Mouse (Mus musculus) cerebellum, adult 2 months (tissue): ENCODE results near the gene Olfr1501. TPM values are rescaled to one million over a fixed set of nuclear protein-coding genes. Genes with fewer than 3 reads are reported as not detected.
"Not testable (repeated sequence)": the region's sequence is repeated elsewhere in the genome, so short reads cannot be mapped to it uniquely, and the experiment has no call there.

Experiments
- DNase-seq, 2 experiments: peaks; one replicate each; pipeline ENCODE4 v3.0.0; 2021
- H3K27ac ChIP-seq: fragments of 200-500 bp; 2 replicates; pipeline ENCODE4 v1.5.1; 2012; ENCODE audit warnings: low read length, control low read depth, inconsistent platforms; ENCODE audit not compliant: insufficient read depth
- H3K27me3 ChIP-seq: fragments of 200-500 bp; 2 replicates; pipeline ENCODE4 v1.6.1; 2012; ENCODE audit warnings: inconsistent platforms, mild to moderate bottlenecking, low read length, moderate library complexity; ENCODE audit not compliant: control insufficient read depth, insufficient read depth
- H3K4me1 ChIP-seq: fragments of 200-500 bp; 2 replicates; pipeline ENCODE4 v1.6.1; 2011; ENCODE audit warnings: low read length; ENCODE audit not compliant: control insufficient read depth, insufficient read depth
- H3K4me3 ChIP-seq: fragments of 200-500 bp; replicated peaks from 2 replicates; pipeline ENCODE3; 2011; ENCODE audit warnings: mild to moderate bottlenecking, low read depth, low read length, control low read depth; ENCODE audit not compliant: insufficient read depth
- CTCF ChIP-seq: fragments of 200-500 bp; IDR thresholded peaks from 2 replicates; pipeline ENCODE4 v1.5.1; 2011; ENCODE audit warnings: low read depth, mild to moderate bottlenecking, control low read depth, low read length, moderate library complexity, borderline replicate concordance; ENCODE audit not compliant: insufficient read depth
- POLR2A ChIP-seq: fragments of 200-500 bp; IDR thresholded peaks from 2 replicates; pipeline ENCODE4 v1.6.1; 2011; ENCODE audit warnings: low read length, control low read depth, borderline replicate concordance; ENCODE audit not compliant: insufficient read depth
- WGBS: fragments of 180-500 bp; shearing (Covaris S2); methylation state at CpG from one replicate; pipeline ENCODE4 v1.1.7; 2018; 5-methylcytosine and 5-hydroxymethylcytosine counted together
- polyA plus RNA-seq: library from polyadenylated mRNA; depleted of rRNA; stranded (reverse); fragments of >200 nt; gene quantifications from 2 replicates; pipeline ENCODE4 v1.2.3, GENCODE M21; 2012; rRNA removed

The Olfr1501 gene
- polyA plus RNA-seq: not detected in 2 replicates

GRCm38 (mm10) chr19:13850592-13850991 lies at the start of gene Olfr1501:
Gene Olfr1501 (minus strand): TSS chr19:13850692.
- not testable (repeated sequence) for H3K27ac ChIP-seq, DNase-seq, H3K27me3 ChIP-seq, H3K4me1 ChIP-seq, H3K4me3 ChIP-seq

- Histone ChIP-seq H3K4me3 (no peak within 1 kb of the TSS), H3K27me3 (no peaks in the 10 kb centered on the region), H3K27ac (no peak within 1 kb of the TSS), H3K4me1 (no peaks in the 10 kb centered on the region)
- TF ChIP-seq CTCF (no peak), POLR2A (no peak)
- 40% methylated on average over 1 of the region's 1 CpGs for WGBS
- no peak for DNase-seq
Measured at GRCm38 (mm10) chr19:13897828-13898227, 47.3 kb upstream of the Olfr1501 start, which contains the start of gene Olfr1504. Gene Olfr1504 (minus strand): TSS chr19:13897928.

GRCm38 (mm10) chr19:13861495-13861894 lies 11.0 kb upstream of the Olfr1501 start, which contains the start of gene Olfr1502:
Gene Olfr1502 (plus strand): TSS chr19:13861795.
- Histone ChIP-seq H3K4me1 (no peaks in the 10 kb centered on the region), H3K4me3 (no peak within 1 kb of the TSS), H3K27ac (no peak within 1 kb of the TSS), H3K27me3 (no peaks in the 10 kb centered on the region)
- no peak for TF ChIP-seq CTCF
- no peak for TF ChIP-seq POLR2A
- WGBS: 84% methylated on average over 1 of the region's 1 CpGs
- DNase-seq: no peak

GRCm38 (mm10) chr19:13830388-13830787 lies 20.1 kb downstream of the Olfr1501 start, which contains the start of gene Olfr1500:
Gene Olfr1500 (minus strand): TSS chr19:13830488.
- Histone ChIP-seq H3K4me1 (no peaks in the 10 kb centered on the region), H3K27me3 (no peaks in the 10 kb centered on the region), H3K27ac (no peak within 1 kb of the TSS), H3K4me3 (no peak within 1 kb of the TSS)
- no peak for DNase-seq
- TF ChIP-seq POLR2A: no peak
- no peak for TF ChIP-seq CTCF

DNA sequence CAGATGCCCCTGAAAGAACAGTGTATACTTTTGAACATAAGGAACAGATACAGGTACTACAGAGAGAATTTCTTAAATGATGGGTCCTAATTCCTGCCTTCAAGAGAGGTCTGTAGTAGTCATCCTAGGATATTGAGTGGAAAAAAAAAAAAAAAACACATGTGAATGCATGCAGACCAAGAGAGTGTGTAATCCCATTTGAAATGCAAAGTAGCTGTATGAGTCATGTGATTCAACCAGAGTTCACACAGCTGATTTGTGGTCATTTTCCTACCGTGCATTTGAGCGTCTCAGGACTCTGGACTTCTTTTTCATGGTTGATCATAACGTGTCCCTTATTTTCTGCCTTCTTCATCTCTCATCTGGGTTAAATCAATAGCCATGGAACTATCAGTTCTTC lies 22.0 kb downstream of the Olfr1501 start:
- Histone ChIP-seq H3K4me1 (no peaks in the 10 kb centered on the region), H3K27ac (no peak overlapping the region), H3K27me3 (no peaks in the 10 kb centered on the region), H3K4me3 (no peak overlapping the region)
- no peak for TF ChIP-seq CTCF
- no peak for TF ChIP-seq POLR2A
- DNase-seq: no peak
- WGBS: 52% methylated on average over 3 of the region's 3 CpGs

- no peak for TF ChIP-seq POLR2A
- no peak for TF ChIP-seq CTCF
Measured at GRCm38 (mm10) chr19:13820847-13821246, 29.6 kb downstream of the Olfr1501 start.

DNA sequence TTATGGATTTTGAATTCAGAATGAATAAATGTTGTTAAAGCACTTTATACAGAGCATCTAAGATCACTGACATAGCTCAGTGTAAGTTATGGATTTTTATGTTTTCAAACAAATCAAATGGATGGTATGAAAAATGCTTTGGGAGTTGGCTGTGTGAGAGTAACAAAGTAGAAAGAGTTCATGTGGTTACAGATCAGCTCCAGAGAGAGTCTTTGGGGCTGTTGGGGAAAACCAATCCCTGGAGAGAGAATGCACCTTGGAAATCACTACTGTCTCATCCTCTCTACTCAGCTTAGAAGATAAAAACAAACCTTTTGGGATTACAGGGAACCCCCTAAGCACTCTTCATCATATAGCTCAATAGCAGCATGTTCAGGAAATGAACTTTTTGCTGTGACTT lies 31.1 kb downstream of the Olfr1501 start, which contains the start of gene Olfr1499:
TSS of gene Olfr1499 (minus strand) at position 101 of the 400 bp plus-strand sequence.
- TF ChIP-seq POLR2A (no peak), CTCF (no peak)
- no peaks in the 10 kb centered on the region for H3K27me3 ChIP-seq
- DNase-seq: no peak

More at GRCm38 (mm10) chr19:13820847-13821246, 29.6 kb downstream of the Olfr1501 start:
- no peaks in the 10 kb centered on the region for H3K4me1 ChIP-seq
- no peak overlapping the region for H3K27ac ChIP-seq
- 56% methylated on average over 5 of the region's 5 CpGs for WGBS
- DNase-seq: no peak
- no peaks in the 10 kb centered on the region for H3K27me3 ChIP-seq
- no peak overlapping the region for H3K4me3 ChIP-seq

GRCm38 (mm10) chr19:13818827-13819226 lies 31.7 kb downstream of the Olfr1501 start:
- Histone ChIP-seq H3K4me1 (no peaks in the 10 kb centered on the region), H3K27me3 (no peaks in the 10 kb centered on the region), H3K4me3 (no peak overlapping the region), H3K27ac (no peak overlapping the region)
- DNase-seq: peak in 1 of 2 experiments; percentile 4
- WGBS: 31% methylated on average over 5 of the region's 5 CpGs
- no peak for TF ChIP-seq POLR2A
- peak; percentile 3; the same call in 1 of the 2 replicates for TF ChIP-seq CTCF

More for the DNA sequence above, 31.1 kb downstream of the Olfr1501 start, which contains the start of gene Olfr1499:
- H3K27ac ChIP-seq: no peak within 1 kb of the TSS
- no peaks in the 10 kb centered on the region for H3K4me1 ChIP-seq
- no peak within 1 kb of the TSS for H3K4me3 ChIP-seq

DNA sequence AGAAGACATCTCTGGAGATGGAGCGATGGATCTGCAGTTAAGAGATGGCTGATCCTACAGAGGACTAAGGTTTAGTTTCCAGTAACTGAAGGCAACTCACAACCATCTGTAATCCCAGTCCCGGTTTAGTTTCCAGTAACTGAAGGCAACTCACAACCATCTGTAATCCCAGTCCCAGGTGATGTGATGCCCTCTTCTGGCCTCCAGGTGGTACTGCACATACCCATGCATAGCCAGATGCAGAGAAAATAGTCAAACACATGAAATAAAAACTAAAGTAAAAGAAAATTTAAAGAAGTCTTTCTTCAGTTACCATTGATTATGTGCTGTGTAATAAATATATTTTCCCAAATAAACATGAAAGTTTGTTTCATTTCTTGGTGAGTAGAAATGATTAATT lies 37.7 kb downstream of the Olfr1501 start:
- WGBS: 58% methylated on average over 2 of the region's 2 CpGs

GRCm38 (mm10) chr19:13805486-13805885 lies 45.0 kb downstream of the Olfr1501 start:
- not testable (repeated sequence) for DNase-seq, H3K27me3 ChIP-seq, H3K4me3 ChIP-seq, H3K27ac ChIP-seq, H3K4me1 ChIP-seq
- WGBS: 45% methylated on average over 1 of the region's 1 CpGs

More for the DNA sequence above, 37.7 kb downstream of the Olfr1501 start:
- no peak for DNase-seq
- no peaks in the 10 kb centered on the region for H3K4me1 ChIP-seq
- no peak for TF ChIP-seq POLR2A
- peak; percentile 22; the same call in 1 of the 2 replicates for TF ChIP-seq CTCF
- no peak overlapping the region for H3K27ac ChIP-seq
- no peaks in the 10 kb centered on the region for H3K27me3 ChIP-seq
- no peak overlapping the region for H3K4me3 ChIP-seq
